In genomic region chr3:51359558-51360307, GRCm38 (mm10) we compare ENCODE assay signal across 9 mouse cellular contexts. TPM values are rescaled to one million over a fixed set of nuclear protein-coding genes. Genes with fewer than 3 reads are reported as not detected.
DNase-seq lines count a peak whose midpoint lies in the region; ATAC-seq and TF ChIP-seq lines count a peak whose summit lies in the region.
"Had no signal": no experiment of that assay in that cellular context is flagged by ENCODE, and none has a peak within 500 bp of the region (broad histone marks: within the 10 kb centered on the region; RNA-seq: fewer than 3 reads in every experiment).

No protein-coding gene starts in this region.

- peak overlapping the region; percentile 61 for H3K4me3 ChIP-seq in heart, embryonic 11.5 days (ENCODE audit: low read depth, low read length)
- no peak overlapping the region for H3K4me3 ChIP-seq in heart, adult 2 months
- peak overlapping the region; percentile 68 for H3K4me3 ChIP-seq in ES-Bruce4 (ENCODE audit: low read depth, low read length)
- no peak overlapping the region; the same call in 1 of the 2 replicates for H3K4me3 ChIP-seq in hindbrain, embryonic 13.5 days

- no peak for TF ChIP-seq POLR2A in heart, adult 2 months (IDR thresholded peaks at IDR 0.05; ENCODE audit: insufficient read depth, low read depth, low read length)
- no peak for TF ChIP-seq POLR2A in ES-Bruce4 (IDR thresholded peaks at IDR 0.05; ENCODE audit: insufficient read depth, low read length)

- H3K4me1 ChIP-seq in heart, embryonic 11.5 days (ENCODE audit: control insufficient read depth, insufficient read depth, low read length), result peaks cover 13% of the 10 kb centered on the region; the same call in 1 of the 2 replicates
- H3K4me1 ChIP-seq in heart, adult 2 months (ENCODE audit: control insufficient read depth, insufficient read depth, low read length), result no peaks in the 10 kb centered on the region; the same call in 1 of the 2 replicates
- no peaks in the 10 kb centered on the region for H3K4me1 ChIP-seq in ES-Bruce4 (ENCODE audit: control insufficient read depth, insufficient read depth, low read length)
- peaks cover 13% of the 10 kb centered on the region for H3K4me1 ChIP-seq in hindbrain, embryonic 13.5 days (replicated peaks)

- no peaks in the 10 kb centered on the region for H3K9me3 ChIP-seq in heart, embryonic 11.5 days (replicated peaks; ENCODE audit: control insufficient read depth, low read length)
- H3K9me3 ChIP-seq in ES-Bruce4 (replicated peaks; ENCODE audit: control insufficient read depth, insufficient read depth, low read length, poor library complexity, severe bottlenecking), result no peaks in the 10 kb centered on the region
- no peaks in the 10 kb centered on the region for H3K9me3 ChIP-seq in hindbrain, embryonic 13.5 days

- no peaks in the 10 kb centered on the region for H3K36me3 ChIP-seq in heart, embryonic 11.5 days (ENCODE audit: control insufficient read depth, insufficient read depth, low read length)
- no peaks in the 10 kb centered on the region for H3K36me3 ChIP-seq in heart, adult 2 months (ENCODE audit: control insufficient read depth, insufficient read depth, low read length)
- H3K36me3 ChIP-seq in ES-Bruce4 (ENCODE audit: control insufficient read depth, insufficient read depth, low read length, poor library complexity, severe bottlenecking), result no peaks in the 10 kb centered on the region
- no peaks in the 10 kb centered on the region for H3K36me3 ChIP-seq in hindbrain, embryonic 13.5 days

- H3K79me2 ChIP-seq in heart, adult 2 months (replicated peaks; ENCODE audit: control insufficient read depth, insufficient read depth, low read length), result no peaks in the 10 kb centered on the region

- intact Hi-C loops in heart, adult 2 months (cut with DNase I), result no loop called here

- no peak for TF ChIP-seq CTCF in heart, adult 2 months (IDR thresholded peaks at IDR 0.05)
- TF ChIP-seq CTCF in ES-Bruce4 (IDR thresholded peaks at IDR 0.05; ENCODE audit: low read depth, low read length), result no peak

- peak overlapping the region; percentile 79 for H3K4me2 ChIP-seq in heart, embryonic 11.5 days
- H3K4me2 ChIP-seq in hindbrain, embryonic 13.5 days, result peak overlapping the region; percentile 63

- no peaks in the 10 kb centered on the region for H3K27me3 ChIP-seq in heart, embryonic 11.5 days (ENCODE audit: control insufficient read depth, insufficient read depth, low read length)
- no peaks in the 10 kb centered on the region for H3K27me3 ChIP-seq in heart, adult 2 months (ENCODE audit: control insufficient read depth, insufficient read depth, low read length)
- no peaks in the 10 kb centered on the region for H3K27me3 ChIP-seq in ES-Bruce4 (ENCODE audit: control insufficient read depth, insufficient read depth, low read length, poor library complexity, severe bottlenecking)
- peaks cover 56% of the 10 kb centered on the region for H3K27me3 ChIP-seq in hindbrain, embryonic 13.5 days

- no peak overlapping the region for H3K9ac ChIP-seq in heart, embryonic 11.5 days (ENCODE audit: low read depth, low read length)
- H3K9ac ChIP-seq in heart, adult 2 months (ENCODE audit: low read depth, low read length), result no peak overlapping the region
- peak overlapping the region; percentile 38 for H3K9ac ChIP-seq in ES-Bruce4 (ENCODE audit: low read depth, poor library complexity, severe bottlenecking)
- no peak overlapping the region for H3K9ac ChIP-seq in hindbrain, embryonic 13.5 days

- 21% methylated on average over 14 of the region's 14 CpGs for WGBS in heart, embryonic 11.5 days (ENCODE audit: insufficient replicate concordance)
- WGBS in heart, adult 2 months, result 72% methylated on average over 14 of the region's 14 CpGs
- 25% methylated on average over 14 of the region's 14 CpGs for WGBS in hindbrain, embryonic 13.5 days

- no peak overlapping the region for H3K27ac ChIP-seq in heart, embryonic 11.5 days (ENCODE audit: low read depth, low read length)
- H3K27ac ChIP-seq in heart, adult 2 months, result no peak overlapping the region
- H3K27ac ChIP-seq in ES-Bruce4 (ENCODE audit: insufficient read depth, low read length), result no peak overlapping the region
- no peak overlapping the region for H3K27ac ChIP-seq in hindbrain, embryonic 13.5 days

- DNase-seq in heart, adult 2 months, result no peak
- DNase-seq in urinary bladder, adult 18-20 months (ENCODE audit: low spot score in 2 of 2), result no peak
- DNase-seq in urinary bladder, postnatal 25 days (ENCODE audit: low spot score), result no peak
- no peak for DNase-seq in urinary bladder, postnatal 36 days (ENCODE audit: low spot score in 2 of 2)

- ATAC-seq in heart, embryonic 11.5 days (replicated peaks; ENCODE audit: insufficient number of reproducible peaks, low FRiP score, low TSS enrichment), result no peak
- ATAC-seq in hindbrain, embryonic 13.5 days (ENCODE audit: low FRiP score), result no peak
- ATAC-seq in megakaryocyte, adult 5-6 weeks (ENCODE audit: poor library complexity, severe bottlenecking), result peak; percentile 6

- no peak for TF ChIP-seq EP300 in heart, adult 2 months (IDR thresholded peaks at IDR 0.05; ENCODE audit: insufficient read depth, low read depth, low read length)
- TF ChIP-seq EP300 in ES-Bruce4 (IDR thresholded peaks at IDR 0.05; ENCODE audit: insufficient read depth, low read depth, low read length), result no peak

RNA-seq across cellular contexts. Expression of gene Elf2, which starts 19.3 kb away (rescaled TPM):
- 44.5 and 48.2 TPM in 2 replicates for polyA plus RNA-seq in heart, embryonic 11.5 days (2014; fragmentation: Nextera tagmentation; extraction: Ambion mirVana)
- 10 to 100 TPM; 55.7 to 56.9 TPM for total RNA-seq in heart, adult 2 months (2021)
- polyA plus RNA-seq in heart, adult 2 months (2012; rRNA removed), result 25.6 and 38.1 TPM in 2 replicates
- 52.8 and 57.7 TPM in 2 replicates for polyA plus RNA-seq in ES-Bruce4 (2011; ENCODE audit: insufficient read depth, insufficient read length, low read depth, missing spikeins)
- 47.1 TPM in 2 replicates for polyA plus RNA-seq in hindbrain, embryonic 13.5 days (2015; fragmentation: Nextera tagmentation; extraction: Ambion mirVana)
- 37.0 and 39.6 TPM in 2 replicates for total RNA-seq in megakaryocyte, adult 5-6 weeks (2015)
- 98.4 and 102 TPM in 2 replicates for total RNA-seq in megakaryocyte, adult 5-6 weeks (2017)

RNA-seq across cellular contexts. Expression of gene Mgarp, which starts 36.8 kb away (rescaled TPM):
- polyA plus RNA-seq in heart, embryonic 11.5 days (2014; fragmentation: Nextera tagmentation; extraction: Ambion mirVana), result 14.2 and 15.4 TPM in 2 replicates
- total RNA-seq in heart, adult 2 months (2021), result under 1 TPM in 1 of 2 experiments, not detected in 1; 0.70 TPM
- polyA plus RNA-seq in heart, adult 2 months (2012; rRNA removed), result 0.12 and 0.41 TPM in 2 replicates
- 8.3 and 9.8 TPM in 2 replicates for polyA plus RNA-seq in ES-Bruce4 (2011; ENCODE audit: insufficient read depth, insufficient read length, low read depth, missing spikeins)
- 1.2 and 3.3 TPM in 2 replicates for polyA plus RNA-seq in hindbrain, embryonic 13.5 days (2015; fragmentation: Nextera tagmentation; extraction: Ambion mirVana)
- total RNA-seq in megakaryocyte, adult 5-6 weeks (2015), result not detected in 2 replicates
- total RNA-seq in megakaryocyte, adult 5-6 weeks (2017), result not detected in 2 replicates
- polyA plus RNA-seq: kidney, adult 2 months had no signal

RNA-seq across cellular contexts. Expression of gene Ndufc1, which starts 49.1 kb away (rescaled TPM):
- polyA plus RNA-seq in heart, embryonic 11.5 days (2014; fragmentation: Nextera tagmentation; extraction: Ambion mirVana), result 1,265 and 1,267 TPM in 2 replicates
- 1,000 to 10,000 TPM; 1,555 to 1,819 TPM for total RNA-seq in heart, adult 2 months (2021)
- 526 and 770 TPM in 2 replicates for polyA plus RNA-seq in heart, adult 2 months (2012; rRNA removed)
- polyA plus RNA-seq in ES-Bruce4 (2011; ENCODE audit: insufficient read depth, insufficient read length, low read depth, missing spikeins), result 194 and 196 TPM in 2 replicates
- polyA plus RNA-seq in hindbrain, embryonic 13.5 days (2015; fragmentation: Nextera tagmentation; extraction: Ambion mirVana), result 824 and 888 TPM in 2 replicates
- 118 and 150 TPM in 2 replicates for total RNA-seq in megakaryocyte, adult 5-6 weeks (2015)
- 46.2 and 78.2 TPM in 2 replicates for total RNA-seq in megakaryocyte, adult 5-6 weeks (2017)

RNA-seq across cellular contexts. Expression of gene Naa15, which starts 55.2 kb away (rescaled TPM):
- polyA plus RNA-seq in heart, embryonic 11.5 days (2014; fragmentation: Nextera tagmentation; extraction: Ambion mirVana), result 37.8 and 39.6 TPM in 2 replicates
- 10 to 100 TPM; 45.9 to 55.0 TPM for total RNA-seq in heart, adult 2 months (2021)
- 4.9 and 10.8 TPM in 2 replicates for polyA plus RNA-seq in heart, adult 2 months (2012; rRNA removed)
- polyA plus RNA-seq in ES-Bruce4 (2011; ENCODE audit: insufficient read depth, insufficient read length, low read depth, missing spikeins), result 173 and 197 TPM in 2 replicates
- 54.0 and 55.2 TPM in 2 replicates for polyA plus RNA-seq in hindbrain, embryonic 13.5 days (2015; fragmentation: Nextera tagmentation; extraction: Ambion mirVana)
- 49.5 and 61.9 TPM in 2 replicates for total RNA-seq in megakaryocyte, adult 5-6 weeks (2015)
- total RNA-seq in megakaryocyte, adult 5-6 weeks (2017), result 50.3 and 66.1 TPM in 2 replicates

Comparison
In these comparisons a context has a peak if more than half of its experiments do, and no peak if none do; other contexts are left out.
1. H3K4me3 ChIP-seq: peak in heart, embryonic 11.5 days (single experiment) and ES-Bruce4 (single experiment); none in heart, adult 2 months (single experiment) and hindbrain, embryonic 13.5 days (single experiment).